Mouse (Mus musculus): ENCODE measurements around the gene Fah. TPM values are rescaled to one million over a fixed set of nuclear protein-coding genes. Genes with fewer than 3 reads are reported as not detected.

The Fah gene
- total RNA-seq, 2 experiments from 2014 or later, result 19.0 to 20.6 TPM

GRCm38 (mm10) chr7:84596633-84597032, 9.9 kb downstream of the Fah start:
- no peak for DNase-seq
- intact Hi-C loops (cut with DNase I), result no loop called here

- intact Hi-C loops (cut with DNase I), result no loop called here
- DNase-seq, result no peak
Observed at GRCm38 (mm10) chr7:84596002-84596401, 10.5 kb downstream of the Fah start.

GRCm38 (mm10) chr7:84594917-84595303, 11.6 kb downstream of the Fah start:
- no peak for DNase-seq
- intact Hi-C loops (cut with DNase I), result loop anchor here (2.0 kb wide), 1 partner anchor 200 kb away; no protein-coding TSS in a partner anchor

GRCm38 (mm10) chr7:84594087-84594916, 12.2 kb downstream of the Fah start:
- intact Hi-C loops (cut with DNase I), result loop anchor here (2.0 kb wide), 1 partner anchor 200 kb away; no protein-coding TSS in a partner anchor
- peak; percentile 11 for DNase-seq

- DNase-seq, result no peak
- intact Hi-C loops (cut with DNase I), result no loop called here
Observed at GRCm38 (mm10) chr7:84591347-84591746, 15.2 kb downstream of the Fah start.

- intact Hi-C loops (cut with DNase I), result no loop called here
- DNase-seq, result no peak
Observed at GRCm38 (mm10) chr7:84590622-84591021, 15.9 kb downstream of the Fah start.

- no peak for DNase-seq
- intact Hi-C loops (cut with DNase I), result no loop called here
Observed at GRCm38 (mm10) chr7:84587101-84587783, 19.3 kb downstream of the Fah start.

- intact Hi-C loops (cut with DNase I), result no loop called here
- no peak for DNase-seq
Observed at GRCm38 (mm10) chr7:84586360-84587100, 20.0 kb downstream of the Fah start.

- DNase-seq, result no peak
- intact Hi-C loops (cut with DNase I), result no loop called here
Observed at GRCm38 (mm10) chr7:84585086-84585485, 21.4 kb downstream of the Fah start.

GRCm38 (mm10) chr7:84579769-84580168, 26.8 kb downstream of the Fah start:
- no peak for DNase-seq
- intact Hi-C loops (cut with DNase I), result loop anchor here (2.0 kb wide), 1 partner anchor 15 kb away; no protein-coding TSS in a partner anchor

- DNase-seq, result no peak
- intact Hi-C loops (cut with DNase I), result no loop called here
Observed at GRCm38 (mm10) chr7:84578841-84579240, 27.7 kb downstream of the Fah start.

- DNase-seq, result no peak
- intact Hi-C loops (cut with DNase I), result no loop called here
Observed at GRCm38 (mm10) chr7:84577034-84577433, 29.5 kb downstream of the Fah start.

- intact Hi-C loops (cut with DNase I), result no loop called here
- no peak for DNase-seq
Observed at GRCm38 (mm10) chr7:84566200-84566599, 40.3 kb downstream of the Fah start.

- intact Hi-C loops (cut with DNase I), result loop anchor here (2.0 kb wide), 1 partner anchor 17 kb away; no protein-coding TSS in a partner anchor
- no peak for DNase-seq
Observed at GRCm38 (mm10) chr7:84564236-84564635, 42.3 kb downstream of the Fah start.

GRCm38 (mm10) chr7:84560500-84560899, 46.0 kb downstream of the Fah start:
- no peak for DNase-seq
- intact Hi-C loops (cut with DNase I), result no loop called here

- no peak for DNase-seq
- intact Hi-C loops (cut with DNase I), result no loop called here
Observed at GRCm38 (mm10) chr7:84557332-84557731, 49.2 kb downstream of the Fah start.

- intact Hi-C loops (cut with DNase I), result no loop called here
- DNase-seq, result no peak
Observed at GRCm38 (mm10) chr7:84555294-84555693, 51.2 kb downstream of the Fah start.

GRCm38 (mm10) chr7:84551472-84551871, 55.0 kb downstream of the Fah start:
- no peak for DNase-seq
- intact Hi-C loops (cut with DNase I), result no loop called here

- intact Hi-C loops (cut with DNase I), result no loop called here
- DNase-seq, result no peak
Observed at GRCm38 (mm10) chr7:84546667-84547066, 59.9 kb downstream of the Fah start.

GRCm38 (mm10) chr7:84544946-84545345, 61.6 kb downstream of the Fah start:
- intact Hi-C loops (cut with DNase I), result no loop called here

More at GRCm38 (mm10) chr7:84544946-84545345, 61.6 kb downstream of the Fah start:
- no peak for DNase-seq
